Mouse (Mus musculus) limb, embryonic 13.5 days (tissue): ENCODE results near the gene Sft2d1. TPM values are rescaled to one million over a fixed set of nuclear protein-coding genes. Genes with fewer than 3 reads are reported as not detected.

Experiments
- ATAC-seq: fragments of 200-750 bp; cut with Nextera tagmentation; 2 replicates; pipeline ENCODE4 v1.8.0; 2017; ENCODE audit warnings: low read depth, moderate number of reproducible peaks, moderate TSS enrichment; ENCODE audit not compliant: low FRiP score
- H3K27ac ChIP-seq: fragments of 300-500 bp; sonication (generic); 2 replicates; pipeline ENCODE4 v1.5.1; 2015; ENCODE audit warnings: inconsistent platforms, mild to moderate bottlenecking, moderate library complexity
- H3K27me3 ChIP-seq: fragments of 300-500 bp; sonication (generic); 2 replicates; pipeline ENCODE4 v1.6.1; 2015; ENCODE audit warnings: mild to moderate bottlenecking, inconsistent platforms
- H3K36me3 ChIP-seq: fragments of 300-500 bp; sonication (generic); 2 replicates; pipeline ENCODE4 v1.6.1; 2015; ENCODE audit warnings: inconsistent platforms, mild to moderate bottlenecking, moderate library complexity
- H3K4me1 ChIP-seq: fragments of 300-500 bp; sonication (generic); 2 replicates; pipeline ENCODE4 v1.6.1; 2015; ENCODE audit warnings: inconsistent platforms
- H3K4me2 ChIP-seq: fragments of 300-500 bp; sonication (generic); replicated peaks from 2 replicates; pipeline ENCODE4 v1.6.1; 2015; ENCODE audit warnings: inconsistent platforms, mild to moderate bottlenecking, moderate library complexity
- H3K4me3 ChIP-seq: fragments of 300-500 bp; sonication (generic); 2 replicates; pipeline ENCODE4 v1.5.1; 2015; ENCODE audit warnings: moderate library complexity, mild to moderate bottlenecking, inconsistent platforms
- H3K9ac ChIP-seq: fragments of 300-500 bp; sonication (generic); 2 replicates; pipeline ENCODE4 v1.6.1; 2015; ENCODE audit warnings: mild to moderate bottlenecking, inconsistent platforms
- H3K9me3 ChIP-seq: fragments of 300-500 bp; sonication (generic); 2 replicates; pipeline ENCODE4 v1.6.1; 2016; ENCODE audit warnings: inconsistent platforms
- WGBS: fragments of 180-500 bp; shearing (Covaris S2); methylation state at CpG from one replicate; pipeline ENCODE4 v1.1.7; 2015; 5-methylcytosine and 5-hydroxymethylcytosine counted together
- polyA plus RNA-seq: library from polyadenylated mRNA; unstranded; fragments of >200 nt; fragmentation: Nextera tagmentation; extraction: Ambion mirVana; gene quantifications from 2 replicates; pipeline ENCODE4 v1.2.1, GENCODE M21; 2015

The Sft2d1 gene
- polyA plus RNA-seq, 1 experiment from 2014 or later = 60.9 TPM

- H3K9me3 ChIP-seq = no peaks in the 10 kb centered on the region
- no peaks in the 10 kb centered on the region for H3K27me3 ChIP-seq
- no peak overlapping the region for H3K9ac ChIP-seq
- 32% methylated on average over 13 of the region's 13 CpGs for WGBS
- H3K4me1 ChIP-seq = peaks cover 52% of the 10 kb centered on the region
- H3K4me3 ChIP-seq = no peak overlapping the region
- ATAC-seq = no peak
- H3K4me2 ChIP-seq = no peak overlapping the region
- H3K36me3 ChIP-seq = no peaks in the 10 kb centered on the region
- H3K27ac ChIP-seq = no peak overlapping the region
Measured at GRCm38 (mm10) chr17:8370634-8371229, 59.8 kb downstream of the Sft2d1 start.

DNA sequence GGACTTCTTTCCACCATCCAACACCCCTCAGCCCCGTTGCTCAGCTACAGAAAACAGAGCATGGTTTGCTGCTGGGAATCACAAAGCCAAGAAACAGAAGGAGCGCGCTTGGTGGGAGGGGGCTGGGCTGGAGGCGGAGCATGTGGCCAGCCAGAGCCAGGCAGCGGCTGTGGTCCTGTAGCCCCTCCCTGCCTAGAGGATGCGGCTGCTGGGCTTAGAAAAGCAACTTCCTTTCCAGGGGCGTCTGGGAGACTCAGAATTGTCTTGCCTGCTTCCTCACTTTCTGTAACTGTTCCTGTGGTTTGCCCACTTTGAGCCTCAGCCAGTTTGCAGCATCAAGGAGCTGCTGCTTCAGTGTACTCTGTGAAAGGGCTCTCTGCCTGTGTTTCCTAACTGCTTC, 60.9 kb downstream of the Sft2d1 start:
- peaks cover 53% of the 10 kb centered on the region for H3K4me1 ChIP-seq
- 2% methylated on average over 7 of the region's 7 CpGs for WGBS
- H3K27me3 ChIP-seq = no peaks in the 10 kb centered on the region
- H3K9me3 ChIP-seq = no peaks in the 10 kb centered on the region
- H3K36me3 ChIP-seq = no peaks in the 10 kb centered on the region
- peak overlapping the region; percentile 84 for H3K27ac ChIP-seq
- peak overlapping the region; percentile 67 for H3K4me2 ChIP-seq
- H3K9ac ChIP-seq = peak overlapping the region; percentile 63
- ATAC-seq = peak; percentile 86
- H3K4me3 ChIP-seq = peak overlapping the region; percentile 33

- Histone ChIP-seq H3K36me3 (no peaks in the 10 kb centered on the region), H3K27ac (peak overlapping the region; percentile 84), H3K9me3 (no peaks in the 10 kb centered on the region), H3K9ac (peak overlapping the region; percentile 63), H3K27me3 (no peaks in the 10 kb centered on the region), H3K4me3 (peak overlapping the region; percentile 33), H3K4me2 (peak overlapping the region; percentile 67), H3K4me1 (peaks cover 47% of the 10 kb centered on the region)
- peak; percentile 54; the same call in 1 of the 2 replicates for ATAC-seq
- 2% methylated on average over 18 of the region's 18 CpGs for WGBS
Measured at GRCm38 (mm10) chr17:8372286-8373046, 61.6 kb downstream of the Sft2d1 start.

Other genes with a start within 250 kb of the Sft2d1 start
- 0.08 and 0.22 TPM in 2 replicates for gene Gm49673, start 163.3 kb upstream of the Sft2d1 start, polyA plus RNA-seq
- gene Rnaset2a, start 163.0 kb upstream of the Sft2d1 start, polyA plus RNA-seq = 24.4 and 24.9 TPM in 2 replicates
- gene Fgfr1op, start 145.6 kb upstream of the Sft2d1 start, polyA plus RNA-seq = 35.7 and 37.8 TPM in 2 replicates
- gene Ccr6, start 75.1 kb upstream of the Sft2d1 start, polyA plus RNA-seq = 0.15 TPM in 1 of 2 replicates, not detected in the other
- gene Mpc1, start 28.2 kb upstream of the Sft2d1 start, polyA plus RNA-seq = 145 and 158 TPM in 2 replicates
- gene Prr18, start 26.4 kb downstream of the Sft2d1 start, polyA plus RNA-seq = 0.38 and 0.50 TPM in 2 replicates
- 1.1 and 1.3 TPM in 2 replicates for gene T2, start 44.9 kb downstream of the Sft2d1 start, polyA plus RNA-seq
- 0.61 and 0.97 TPM in 2 replicates for gene T, start 123.3 kb downstream of the Sft2d1 start, polyA plus RNA-seq
- 2.4 TPM in 2 replicates for gene Pde10a, start 214.3 kb downstream of the Sft2d1 start, polyA plus RNA-seq